Mouse (Mus musculus): ENCODE measurements around the gene Prr3.

DNA sequence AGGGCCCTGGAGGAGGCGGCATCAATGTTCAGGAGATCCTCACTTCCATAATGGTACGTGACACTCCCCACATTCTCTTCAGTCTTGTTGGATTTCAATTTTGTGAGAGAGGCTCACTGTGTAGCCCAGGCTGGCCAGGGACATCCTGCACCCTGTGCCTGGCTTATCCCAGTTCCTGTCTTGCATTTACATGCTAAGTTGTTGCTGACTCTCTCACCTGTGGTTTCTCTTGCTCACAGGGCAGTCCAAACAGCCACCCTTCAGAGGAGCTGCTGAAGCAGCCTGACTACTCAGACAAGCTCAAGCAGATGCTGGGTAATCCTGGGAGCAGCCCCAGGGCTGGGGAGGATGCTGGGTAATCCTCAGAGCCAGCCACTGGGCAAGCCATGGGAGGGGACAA is 50.5 kb downstream of the Prr3 start:
- no peak for TF ChIP-seq POLR2A (IDR thresholded peaks at IDR 0.05; ENCODE audit: borderline replicate concordance, extremely low read depth, low read depth, low read length)
- TF ChIP-seq CTCF (IDR thresholded peaks at IDR 0.05; ENCODE audit: insufficient read depth, low read length): no peak
